Mouse (Mus musculus) heart, embryonic 12.5 days (tissue): Measurements from ENCODE around the gene Ppp1r3d. TPM values are rescaled to one million over a fixed set of nuclear protein-coding genes. Genes with fewer than 3 reads are reported as not detected.

Source experiments
- ATAC-seq: fragments of 200-750 bp; cut with Nextera tagmentation; 2 replicates; pipeline ENCODE4 v1.8.0; 2017; ENCODE audit warnings: moderate TSS enrichment, moderate library complexity; ENCODE audit not compliant: insufficient number of reproducible peaks, low FRiP score
- H3K27ac ChIP-seq: fragments of 300-500 bp; sonication (generic); 2 replicates; pipeline ENCODE4 v1.5.1; 2016; ENCODE audit warnings: mild to moderate bottlenecking, moderate library complexity; ENCODE audit not compliant: poor library complexity, severe bottlenecking
- H3K27me3 ChIP-seq: fragments of 300-500 bp; sonication (generic); replicated peaks from 2 replicates; pipeline ENCODE4 v1.6.1; 2016; ENCODE audit warnings: mild to moderate bottlenecking, moderate library complexity
- H3K36me3 ChIP-seq: fragments of 300-500 bp; sonication (generic); 2 replicates; pipeline ENCODE4 v1.6.1; 2016; ENCODE audit warnings: mild to moderate bottlenecking, moderate library complexity
- H3K4me1 ChIP-seq: fragments of 300-500 bp; sonication (generic); replicated peaks from 2 replicates; pipeline ENCODE4 v1.6.1; 2016; ENCODE audit warnings: mild to moderate bottlenecking
- H3K4me2 ChIP-seq: fragments of 300-500 bp; sonication (generic); 2 replicates; pipeline ENCODE4 v1.6.1; 2016; ENCODE audit warnings: mild to moderate bottlenecking, moderate library complexity
- H3K4me3 ChIP-seq: fragments of 300-500 bp; sonication (generic); 2 replicates; pipeline ENCODE4 v1.5.1; 2016; ENCODE audit warnings: mild to moderate bottlenecking
- H3K9ac ChIP-seq: fragments of 300-500 bp; sonication (generic); 2 replicates; pipeline ENCODE4 v1.6.1; 2016; ENCODE audit warnings: mild to moderate bottlenecking, moderate library complexity
- H3K9me3 ChIP-seq: fragments of 300-500 bp; sonication (generic); replicated peaks from 2 replicates; pipeline ENCODE4 v1.6.1; 2016; ENCODE audit warnings: mild to moderate bottlenecking, moderate library complexity
- WGBS: fragments of 180-500 bp; shearing (Covaris S2); methylation state at CpG from one replicate; pipeline ENCODE4 v1.1.7; 2016; 5-methylcytosine and 5-hydroxymethylcytosine counted together
- polyA plus RNA-seq: library from polyadenylated mRNA; unstranded; fragments of >200 nt; fragmentation: Nextera tagmentation; extraction: Ambion mirVana; gene quantifications from 2 replicates; pipeline ENCODE4 v1.2.1, GENCODE M21; 2016

The Ppp1r3d gene
- polyA plus RNA-seq, 1 experiment from 2014 or later, result 23.1 TPM

- H3K4me2 ChIP-seq, result no peak overlapping the region
- no peak overlapping the region for H3K27ac ChIP-seq
- no peaks in the 10 kb centered on the region for H3K27me3 ChIP-seq
- no peaks in the 10 kb centered on the region for H3K9me3 ChIP-seq
- no peak overlapping the region for H3K9ac ChIP-seq
- no peak overlapping the region for H3K4me3 ChIP-seq
- ATAC-seq, result no peak
- 0 out of 2 replicates have a peak, but pooled peaks cover 4% of the 10 kb centered on the region for H3K4me1 ChIP-seq
- 76% methylated on average over 6 of the region's 6 CpGs for WGBS
- H3K36me3 ChIP-seq, result peaks cover 4% of the 10 kb centered on the region; the same call in 1 of the 2 replicates
These were observed 15.2 kb upstream of the Ppp1r3d start for GRCm38 (mm10) chr2:178429426-178429825.

GRCm38 (mm10) chr2:178428676-178429075, 14.4 kb upstream of the Ppp1r3d start:
- peaks cover 4% of the 10 kb centered on the region; the same call in 1 of the 2 replicates for H3K36me3 ChIP-seq
- no peak overlapping the region for H3K9ac ChIP-seq
- no peaks in the 10 kb centered on the region for H3K27me3 ChIP-seq
- no peak overlapping the region for H3K4me2 ChIP-seq
- H3K4me1 ChIP-seq, result 0 out of 2 replicates have a peak, but pooled peaks cover 4% of the 10 kb centered on the region
- no peak overlapping the region for H3K4me3 ChIP-seq
- no peak for ATAC-seq
- no peak overlapping the region for H3K27ac ChIP-seq
- WGBS, result 80% methylated on average over 4 of the region's 4 CpGs
- H3K9me3 ChIP-seq, result no peaks in the 10 kb centered on the region

GRCm38 (mm10) chr2:178428183-178428582, 13.9 kb upstream of the Ppp1r3d start:
- 67% methylated on average over 9 of the region's 9 CpGs for WGBS

GRCm38 (mm10) chr2:178427181-178427580, 12.9 kb upstream of the Ppp1r3d start:
- no peak overlapping the region for H3K27ac ChIP-seq
- H3K27me3 ChIP-seq, result no peaks in the 10 kb centered on the region
- no peak overlapping the region for H3K9ac ChIP-seq
- peaks cover 18% of the 10 kb centered on the region for H3K4me1 ChIP-seq
- H3K4me3 ChIP-seq, result no peak overlapping the region
- H3K36me3 ChIP-seq, result peaks cover 4% of the 10 kb centered on the region; the same call in 1 of the 2 replicates
- no peak for ATAC-seq
- WGBS, result 77% methylated on average over 5 of the region's 5 CpGs
- H3K9me3 ChIP-seq, result no peaks in the 10 kb centered on the region; the same call in 1 of the 2 replicates
- no peak overlapping the region for H3K4me2 ChIP-seq

More at GRCm38 (mm10) chr2:178428183-178428582, 13.9 kb upstream of the Ppp1r3d start:
- no peak overlapping the region for H3K4me2 ChIP-seq
- no peak overlapping the region for H3K4me3 ChIP-seq
- H3K9me3 ChIP-seq, result no peaks in the 10 kb centered on the region; the same call in 1 of the 2 replicates
- H3K9ac ChIP-seq, result no peak overlapping the region
- ATAC-seq, result no peak
- H3K36me3 ChIP-seq, result peaks cover 4% of the 10 kb centered on the region; the same call in 1 of the 2 replicates
- no peak overlapping the region for H3K27ac ChIP-seq
- H3K4me1 ChIP-seq, result peaks cover 8% of the 10 kb centered on the region
- no peaks in the 10 kb centered on the region for H3K27me3 ChIP-seq

GRCm38 (mm10) chr2:178426229-178426628, 12.0 kb upstream of the Ppp1r3d start:
- WGBS, result 25% methylated on average over 4 of the region's 4 CpGs
- H3K27ac ChIP-seq, result no peak overlapping the region
- H3K27me3 ChIP-seq, result no peaks in the 10 kb centered on the region
- ATAC-seq, result no peak
- H3K4me1 ChIP-seq, result peaks cover 24% of the 10 kb centered on the region
- no peak overlapping the region for H3K9ac ChIP-seq
- peaks cover 4% of the 10 kb centered on the region; the same call in 1 of the 2 replicates for H3K36me3 ChIP-seq
- H3K4me2 ChIP-seq, result no peak overlapping the region
- no peaks in the 10 kb centered on the region; the same call in 1 of the 2 replicates for H3K9me3 ChIP-seq
- no peak overlapping the region for H3K4me3 ChIP-seq

GRCm38 (mm10) chr2:178423223-178423622, 9.0 kb upstream of the Ppp1r3d start:
- H3K27ac ChIP-seq, result 0 out of 2 replicates have a peak overlapping the region, but pooled peaks have one; percentile 78
- H3K4me3 ChIP-seq, result no peak overlapping the region
- H3K9ac ChIP-seq, result no peak overlapping the region
- H3K36me3 ChIP-seq, result peaks cover 17% of the 10 kb centered on the region
- no peak for ATAC-seq
- H3K9me3 ChIP-seq, result no peaks in the 10 kb centered on the region; the same call in 1 of the 2 replicates
- WGBS, result 50% methylated on average over 5 of the region's 5 CpGs
- H3K27me3 ChIP-seq, result no peaks in the 10 kb centered on the region
- no peak overlapping the region for H3K4me2 ChIP-seq
- H3K4me1 ChIP-seq, result peaks cover 33% of the 10 kb centered on the region

GRCm38 (mm10) chr2:178422186-178422585, 7.9 kb upstream of the Ppp1r3d start:
- peak overlapping the region; percentile 78 for H3K27ac ChIP-seq
- H3K27me3 ChIP-seq, result no peaks in the 10 kb centered on the region
- WGBS, result 8% methylated on average over 3 of the region's 3 CpGs
- no peaks in the 10 kb centered on the region; the same call in none of the 2 replicates for H3K9me3 ChIP-seq
- peaks cover 35% of the 10 kb centered on the region for H3K4me1 ChIP-seq
- peak overlapping the region; percentile 47 for H3K4me2 ChIP-seq
- peaks cover 23% of the 10 kb centered on the region for H3K36me3 ChIP-seq
- peak; percentile 20; the same call in 1 of the 2 replicates for ATAC-seq
- no peak overlapping the region for H3K4me3 ChIP-seq
- peak overlapping the region; percentile 7; the same call in 1 of the 2 replicates for H3K9ac ChIP-seq

- no peaks in the 10 kb centered on the region for H3K27me3 ChIP-seq
- H3K9ac ChIP-seq, result 0 out of 2 replicates have a peak overlapping the region, but pooled peaks have one; percentile 5
- peaks cover 41% of the 10 kb centered on the region for H3K4me1 ChIP-seq
- 22% methylated on average over 6 of the region's 6 CpGs for WGBS
- H3K4me3 ChIP-seq, result no peak overlapping the region
- peak overlapping the region; percentile 78 for H3K27ac ChIP-seq
- H3K36me3 ChIP-seq, result peaks cover 23% of the 10 kb centered on the region
- H3K4me2 ChIP-seq, result peak overlapping the region; percentile 47
- ATAC-seq, result no peak
- H3K9me3 ChIP-seq, result no peaks in the 10 kb centered on the region; the same call in none of the 2 replicates
These were observed 7.3 kb upstream of the Ppp1r3d start for GRCm38 (mm10) chr2:178421603-178422002.

GRCm38 (mm10) chr2:178420576-178420975, 6.3 kb upstream of the Ppp1r3d start:
- no peak for ATAC-seq
- Histone ChIP-seq H3K27ac (no peak overlapping the region), H3K9me3 (no peaks in the 10 kb centered on the region; the same call in none of the 2 replicates), H3K27me3 (no peaks in the 10 kb centered on the region), H3K4me1 (peaks cover 51% of the 10 kb centered on the region), H3K4me2 (no peak overlapping the region), H3K9ac (0 out of 2 replicates have a peak overlapping the region, but pooled peaks have one; percentile 24), H3K36me3 (peaks cover 23% of the 10 kb centered on the region), H3K4me3 (no peak overlapping the region)
- WGBS, result 55% methylated on average over 9 of the region's 9 CpGs

- Histone ChIP-seq H3K9me3 (no peaks in the 10 kb centered on the region; the same call in 1 of the 2 replicates), H3K4me3 (no peak overlapping the region), H3K36me3 (peaks cover 20% of the 10 kb centered on the region), H3K4me1 (peaks cover 57% of the 10 kb centered on the region), H3K27me3 (peaks cover 6% of the 10 kb centered on the region; the same call in 1 of the 2 replicates), H3K4me2 (peak overlapping the region; percentile 48), H3K27ac (no peak overlapping the region), H3K9ac (no peak overlapping the region)
- no peak for ATAC-seq
- WGBS, result 43% methylated on average over 4 of the region's 4 CpGs
These were observed 2.7 kb upstream of the Ppp1r3d start for GRCm38 (mm10) chr2:178416970-178417369.

GRCm38 (mm10) chr2:178416427-178416826, 2.2 kb upstream of the Ppp1r3d start:
- Histone ChIP-seq H3K4me3 (no peak overlapping the region), H3K27ac (no peak overlapping the region), H3K36me3 (peaks cover 20% of the 10 kb centered on the region), H3K9me3 (no peaks in the 10 kb centered on the region; the same call in 1 of the 2 replicates), H3K9ac (peak overlapping the region; percentile 46; the same call in 1 of the 2 replicates), H3K27me3 (peaks cover 6% of the 10 kb centered on the region; the same call in 1 of the 2 replicates), H3K4me2 (peak overlapping the region; percentile 48), H3K4me1 (peaks cover 57% of the 10 kb centered on the region)
- 26% methylated on average over 13 of the region's 13 CpGs for WGBS
- no peak for ATAC-seq
